Mouse (Mus musculus) limb, embryonic 14.5 days (tissue): ENCODE results near the gene Gm11096. TPM values are rescaled to one million over a fixed set of nuclear protein-coding genes. Genes with fewer than 3 reads are reported as not detected.

ENCODE experiments used
- ATAC-seq: fragments of 200-750 bp; cut with Nextera tagmentation; 2 replicates; pipeline ENCODE4 v1.8.0; 2017; ENCODE audit warnings: low read depth, moderate number of reproducible peaks, moderate TSS enrichment; ENCODE audit not compliant: low FRiP score
- DNase-seq: peaks from one replicate; pipeline ENCODE4 v3.0.0-alpha.2; 2015; ENCODE audit warnings: low spot score
- H3K27ac ChIP-seq: fragments of 300-500 bp; sonication (generic); replicated peaks from 2 replicates; pipeline ENCODE4 v1.5.1; 2014; ENCODE audit warnings: low read depth, mild to moderate bottlenecking, low read length, moderate library complexity, mixed read lengths
- H3K27me3 ChIP-seq: fragments of 300-500 bp; sonication (generic); 2 replicates; pipeline ENCODE4 v1.6.1; 2014; ENCODE audit warnings: low read length, mixed read lengths; ENCODE audit not compliant: control insufficient read depth, insufficient read depth
- H3K36me3 ChIP-seq: fragments of 300-500 bp; sonication (generic); 2 replicates; pipeline ENCODE4 v1.6.1; 2014; ENCODE audit warnings: mild to moderate bottlenecking, low read length, moderate library complexity, mixed read lengths; ENCODE audit not compliant: control insufficient read depth, insufficient read depth
- H3K4me1 ChIP-seq: fragments of 300-500 bp; sonication (generic); 2 replicates; pipeline ENCODE4 v1.6.1; 2014; ENCODE audit warnings: antibody characterized with exemption, low read length, mixed read lengths; ENCODE audit not compliant: control insufficient read depth, insufficient read depth
- H3K4me2 ChIP-seq: fragments of 300-500 bp; sonication (generic); replicated peaks from 2 replicates; pipeline ENCODE4 v1.6.1; 2014; ENCODE audit warnings: low read depth, mild to moderate bottlenecking, low read length, moderate library complexity; ENCODE audit not compliant: severe bottlenecking
- H3K4me3 ChIP-seq: fragments of 300-500 bp; sonication (generic); replicated peaks from 2 replicates; pipeline ENCODE4 v1.5.1; 2014; ENCODE audit warnings: low read length
- H3K9ac ChIP-seq: fragments of 300-500 bp; sonication (generic); 2 replicates; pipeline ENCODE4 v1.6.1; 2014; ENCODE audit warnings: mild to moderate bottlenecking, low read depth, low read length, moderate library complexity; ENCODE audit not compliant: severe bottlenecking
- H3K9me3 ChIP-seq: fragments of 300-500 bp; sonication (generic); 2 replicates; pipeline ENCODE4 v1.6.1; 2016; ENCODE audit warnings: low read length; ENCODE audit not compliant: control insufficient read depth
- POLR2A ChIP-seq: fragments of 200-500 bp; IDR thresholded peaks from 2 replicates; pipeline ENCODE4 v1.8.0; 2012; ENCODE audit warnings: inconsistent platforms, mild to moderate bottlenecking, moderate library complexity, borderline replicate concordance; ENCODE audit not compliant: insufficient read depth, insufficient read length; ENCODE audit errors: extremely low read depth
- whole genome bisulfite sequencing: fragments of 180-500 bp; shearing (Covaris S2); extraction: QIAGEN DNeasy Blood & Tissue Kit; methylation state at CpG from one replicate; pipeline ENCODE4 v1.1.7; 2014; 5-methylcytosine and 5-hydroxymethylcytosine counted together
- polyA plus RNA-seq, 2 experiments: library from polyadenylated mRNA; depleted of rRNA in 1 of 2; stranded (reverse) in 1 of 2; unstranded in 1 of 2; fragments of >200 nt; fragmentation: Nextera tagmentation in 1 of 2; extraction: Ambion mirVana in 1 of 2; gene quantifications; 2 replicates each; pipeline versions ENCODE4 v1.2.1 to v1.2.3; 2012 to 2014

Gene Gm11096
- polyA plus RNA-seq, 2 experiments = not detected

GRCm38 (mm10) chr17:81479807-81480206, 38.2 kb downstream of the Gm11096 start:
- no peak overlapping the region for H3K4me2 ChIP-seq
- no peaks in the 10 kb centered on the region for H3K27me3 ChIP-seq
- DNase-seq (no peak), ATAC-seq (no peak)
- no peak overlapping the region for H3K27ac ChIP-seq
- H3K4me1 ChIP-seq = peaks cover 8% of the 10 kb centered on the region
- WGBS = 38% methylated on average over 4 of the region's 4 CpGs
- H3K9me3 ChIP-seq = no peaks in the 10 kb centered on the region
- H3K4me3 ChIP-seq = no peak overlapping the region
- H3K9ac ChIP-seq = no peak overlapping the region
- no peaks in the 10 kb centered on the region for H3K36me3 ChIP-seq
- no peak for TF ChIP-seq POLR2A

GRCm38 (mm10) chr17:81480351-81481161, 39.0 kb downstream of the Gm11096 start:
- no peak overlapping the region for H3K9ac ChIP-seq
- WGBS = 58% methylated on average over 21 of the region's 21 CpGs
- ATAC-seq = peak; percentile 68; the same call in 1 of the 2 replicates
- H3K27ac ChIP-seq = no peak overlapping the region
- H3K27me3 ChIP-seq = no peaks in the 10 kb centered on the region
- H3K9me3 ChIP-seq = no peaks in the 10 kb centered on the region
- no peak overlapping the region for H3K4me3 ChIP-seq
- peak; percentile 79 for DNase-seq
- no peaks in the 10 kb centered on the region for H3K36me3 ChIP-seq
- no peak for TF ChIP-seq POLR2A
- no peak overlapping the region for H3K4me2 ChIP-seq
- peaks cover 8% of the 10 kb centered on the region for H3K4me1 ChIP-seq

GRCm38 (mm10) chr17:81481843-81482490, 40.4 kb downstream of the Gm11096 start:
- Histone ChIP-seq H3K27ac (no peak overlapping the region), H3K4me2 (no peak overlapping the region), H3K9me3 (no peaks in the 10 kb centered on the region), H3K4me3 (no peak overlapping the region), H3K9ac (no peak overlapping the region), H3K4me1 (peaks cover 8% of the 10 kb centered on the region), H3K27me3 (no peaks in the 10 kb centered on the region), H3K36me3 (no peaks in the 10 kb centered on the region)
- WGBS = 80% methylated on average over 11 of the region's 11 CpGs
- no peak for TF ChIP-seq POLR2A
- ATAC-seq (no peak; the same call in 1 of the 2 replicates), DNase-seq (no peak)

GRCm38 (mm10) chr17:81486388-81486787, 44.8 kb downstream of the Gm11096 start:
- H3K9me3 ChIP-seq = no peaks in the 10 kb centered on the region
- H3K4me2 ChIP-seq = no peak overlapping the region
- H3K36me3 ChIP-seq = no peaks in the 10 kb centered on the region
- no peak for ATAC-seq
- H3K27me3 ChIP-seq = no peaks in the 10 kb centered on the region
- no peak overlapping the region for H3K4me3 ChIP-seq
- no peak overlapping the region for H3K27ac ChIP-seq
- no peaks in the 10 kb centered on the region for H3K4me1 ChIP-seq
- no peak for TF ChIP-seq POLR2A
- DNase-seq = no peak
- 73% methylated on average over 1 of the region's 1 CpGs for WGBS
- no peak overlapping the region for H3K9ac ChIP-seq
